Mouse (Mus musculus): ENCODE data around the gene Szt2.

Szt2 gene

GRCm38 (mm10) chr4:118409142-118409900 is at the start of gene Szt2, which contains the start of gene Med8:
Gene Szt2 (minus strand): TSS chr4:118409273.
Gene Med8 (plus strand): TSS chr4:118409337.
- DNase-seq (ENCODE audit: low spot score), result peak; percentile 89

GRCm38 (mm10) chr4:118457345-118457975 is 48.4 kb upstream of the Szt2 start, which contains the start of gene Mpl:
Gene Mpl (minus strand): TSS chr4:118457513.
- DNase-seq (ENCODE audit: low spot score), result no peak

DNA sequence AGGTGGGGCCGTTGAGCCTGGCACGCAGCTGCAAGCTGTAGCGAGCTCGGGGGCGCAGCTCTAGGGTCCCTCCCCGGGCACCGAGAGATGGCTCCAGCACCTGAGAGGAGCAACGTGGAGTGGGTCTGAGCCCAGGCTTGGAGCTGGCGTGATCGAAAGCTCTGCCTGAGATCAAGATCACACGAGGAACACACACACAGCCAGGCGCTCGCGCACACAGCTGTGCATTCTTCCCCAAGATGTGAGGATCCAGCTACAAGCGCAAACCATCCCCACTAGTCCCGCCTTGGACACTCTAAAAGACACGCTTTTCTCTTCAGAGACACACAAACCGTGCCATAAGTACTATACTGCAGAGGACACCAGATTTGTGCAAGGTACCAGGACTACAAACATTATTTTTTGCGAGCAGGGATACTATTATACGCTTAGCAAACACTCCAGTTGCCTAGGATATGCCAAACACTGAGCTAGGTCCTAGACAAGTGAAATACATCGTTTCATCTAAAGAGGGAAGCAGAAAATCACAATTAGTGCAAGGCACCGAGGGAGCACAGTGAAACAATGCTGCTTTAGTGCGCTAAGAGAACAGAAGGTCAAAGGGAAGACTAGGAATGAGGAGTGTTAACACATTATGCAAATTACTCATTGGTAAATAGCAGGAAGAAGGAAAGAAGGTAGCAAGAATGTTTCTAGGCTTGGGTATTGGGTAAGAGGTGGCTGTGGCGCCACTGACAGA is 37.5 kb upstream of the Szt2 start:
- no peak for DNase-seq (ENCODE audit: low spot score)

GRCm38 (mm10) chr4:118445781-118446414 is 36.8 kb upstream of the Szt2 start:
- DNase-seq (ENCODE audit: low spot score), result peak; percentile 58

DNA sequence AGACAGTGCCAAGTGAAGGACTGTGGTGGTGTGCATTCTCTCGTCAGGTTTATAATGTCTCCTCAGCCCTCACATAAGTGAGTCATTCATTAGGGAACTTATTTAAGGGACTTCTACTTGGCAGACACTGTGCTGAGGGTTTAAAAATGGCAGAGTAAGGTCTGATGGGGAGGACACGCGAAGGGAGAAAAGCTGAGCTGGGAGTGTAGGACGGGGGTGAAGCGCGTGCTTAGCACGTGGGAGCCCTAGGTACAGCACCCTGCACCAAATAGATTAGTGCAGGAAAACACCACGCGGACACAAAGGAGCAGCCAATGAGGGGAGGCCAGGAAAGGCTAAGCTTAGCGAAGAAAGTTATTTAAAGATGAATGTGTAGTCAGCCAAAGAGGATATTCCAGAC is 36.0 kb upstream of the Szt2 start:
- DNase-seq (ENCODE audit: low spot score), result no peak

GRCm38 (mm10) chr4:118437829-118438253 is 28.8 kb upstream of the Szt2 start:
- DNase-seq (ENCODE audit: low spot score), result peak; percentile 50

GRCm38 (mm10) chr4:118436820-118437603 is 27.9 kb upstream of the Szt2 start, which contains the start of gene Cdc20:
Gene Cdc20 (minus strand): TSS chr4:118437352.
- peak; percentile 93 for DNase-seq (ENCODE audit: low spot score)

DNA sequence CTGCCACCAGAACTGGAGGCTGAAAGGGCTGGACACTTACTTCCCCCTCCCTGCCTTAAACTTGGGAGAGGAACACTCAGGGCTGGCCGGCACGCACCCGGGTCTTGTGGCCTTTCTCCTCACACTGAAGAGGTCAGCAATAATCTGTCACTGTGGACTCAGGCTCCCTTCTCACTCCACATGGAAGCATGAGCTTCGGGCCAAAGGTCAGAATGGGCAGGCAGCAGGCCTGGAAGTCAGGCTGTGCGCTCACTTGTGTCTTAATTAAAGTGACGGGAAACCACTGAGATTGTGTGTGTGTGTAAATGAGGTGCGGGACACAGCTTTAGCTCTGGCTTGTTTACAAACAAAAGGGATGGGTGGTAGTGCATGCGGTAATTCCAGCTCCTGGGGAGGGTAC is 23.3 kb upstream of the Szt2 start:
- DNase-seq (ENCODE audit: low spot score), result no peak

DNA sequence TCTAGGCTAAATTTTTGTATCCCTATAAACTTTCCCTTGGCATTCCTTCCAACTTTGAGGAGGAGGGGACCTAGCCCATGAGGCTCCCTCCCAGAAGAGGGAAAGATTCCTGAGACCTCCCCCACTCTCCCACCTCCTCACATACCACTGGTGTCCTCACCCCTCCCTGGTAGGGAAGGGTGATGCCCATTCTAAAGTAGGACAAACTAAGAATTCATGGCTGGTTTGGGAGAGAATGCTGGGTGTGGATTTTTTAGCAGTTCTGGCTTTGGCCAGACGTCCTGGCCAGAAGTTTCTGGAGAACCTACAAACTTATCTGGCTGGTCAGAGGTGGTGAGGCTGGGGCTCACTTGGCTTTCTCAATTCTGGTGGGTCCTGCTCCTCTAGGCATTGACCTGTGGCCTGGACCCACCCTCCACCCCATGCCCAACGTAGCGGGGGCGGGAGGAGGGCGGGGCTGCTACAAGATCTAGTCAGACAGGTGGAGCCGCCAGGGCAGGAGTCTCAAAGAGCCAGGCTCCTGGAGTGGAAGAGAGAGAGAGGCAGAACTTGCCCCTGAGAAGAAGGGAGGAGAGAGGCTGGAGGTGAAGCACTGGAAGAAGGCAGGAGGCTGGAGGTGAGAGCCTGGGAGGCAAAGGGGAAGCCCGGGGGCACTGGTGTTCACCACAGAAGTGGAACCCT is 20.3 kb upstream of the Szt2 start:
- DNase-seq (ENCODE audit: low spot score), result no peak

- DNase-seq (ENCODE audit: low spot score), result no peak
Measured at GRCm38 (mm10) chr4:118428531-118429214, 19.6 kb upstream of the Szt2 start.

- DNase-seq (ENCODE audit: low spot score), result peak; percentile 92
Measured at GRCm38 (mm10) chr4:118427768-118428451, 18.8 kb upstream of the Szt2 start, which contains the start of gene Elovl1. Gene Elovl1 (plus strand): TSS chr4:118428093.

- no peak for DNase-seq (ENCODE audit: low spot score)
Measured at GRCm38 (mm10) chr4:118427415-118427767, 18.3 kb upstream of the Szt2 start.

GRCm38 (mm10) chr4:118425374-118425773 is 16.3 kb upstream of the Szt2 start:
- no peak for DNase-seq (ENCODE audit: low spot score)

DNA sequence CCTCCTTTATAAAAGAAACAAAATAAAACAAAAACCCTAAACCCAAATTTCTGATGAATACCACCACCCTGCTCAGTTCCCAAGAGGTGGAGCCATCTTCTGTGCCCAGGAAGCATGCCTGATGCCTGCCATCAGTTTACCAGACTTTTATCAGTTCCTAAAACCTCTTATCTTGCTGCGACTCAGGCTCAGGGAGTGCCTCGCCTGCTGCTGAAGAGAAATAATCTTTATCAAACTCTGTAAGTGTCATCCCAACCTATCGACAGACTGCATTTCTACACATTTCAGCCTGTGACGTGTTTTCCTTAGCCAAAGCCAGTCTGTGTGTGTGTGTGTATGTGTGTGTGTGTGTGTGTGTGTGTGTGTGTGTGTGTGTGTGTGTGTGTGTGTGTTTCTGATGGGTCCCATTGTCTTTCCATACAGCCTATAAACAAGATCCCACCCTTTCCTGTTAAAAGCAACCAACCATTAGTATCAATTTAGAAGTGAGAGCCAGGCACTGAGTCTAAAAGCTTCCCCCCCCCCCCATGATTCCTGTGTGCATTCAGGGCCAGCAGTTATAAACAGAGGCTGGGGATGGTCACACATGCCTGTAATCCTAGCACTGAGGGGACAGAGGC is 15.6 kb upstream of the Szt2 start:
- no peak for DNase-seq (ENCODE audit: low spot score)

- DNase-seq (ENCODE audit: low spot score), result no peak
Measured at GRCm38 (mm10) chr4:118421384-118421783, 12.3 kb upstream of the Szt2 start.

GRCm38 (mm10) chr4:118417112-118417797 is 8.2 kb upstream of the Szt2 start:
- DNase-seq (ENCODE audit: low spot score), result no peak

DNA sequence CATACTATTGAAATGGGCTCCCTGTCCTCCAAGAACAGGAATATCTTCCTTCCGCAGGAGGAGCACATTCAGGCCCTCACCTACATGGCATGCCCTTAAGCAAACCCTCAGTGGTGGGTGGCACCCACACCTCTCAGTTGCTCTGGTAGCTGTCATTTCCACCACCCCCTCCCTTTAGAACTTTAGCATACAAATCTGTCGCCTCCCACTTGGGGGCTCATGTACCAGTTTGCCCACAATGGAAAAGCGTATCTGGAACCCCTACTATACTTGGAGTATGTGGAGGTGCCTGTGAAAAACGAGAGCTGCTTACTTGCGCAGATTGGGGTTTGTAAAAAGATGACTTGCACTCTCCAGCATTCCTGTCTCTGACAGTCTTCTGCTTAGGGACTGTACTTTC is 7.3 kb upstream of the Szt2 start:
- DNase-seq (ENCODE audit: low spot score), result no peak

- DNase-seq (ENCODE audit: low spot score), result no peak
Measured at GRCm38 (mm10) chr4:118415779-118416178, 6.7 kb upstream of the Szt2 start.

DNA sequence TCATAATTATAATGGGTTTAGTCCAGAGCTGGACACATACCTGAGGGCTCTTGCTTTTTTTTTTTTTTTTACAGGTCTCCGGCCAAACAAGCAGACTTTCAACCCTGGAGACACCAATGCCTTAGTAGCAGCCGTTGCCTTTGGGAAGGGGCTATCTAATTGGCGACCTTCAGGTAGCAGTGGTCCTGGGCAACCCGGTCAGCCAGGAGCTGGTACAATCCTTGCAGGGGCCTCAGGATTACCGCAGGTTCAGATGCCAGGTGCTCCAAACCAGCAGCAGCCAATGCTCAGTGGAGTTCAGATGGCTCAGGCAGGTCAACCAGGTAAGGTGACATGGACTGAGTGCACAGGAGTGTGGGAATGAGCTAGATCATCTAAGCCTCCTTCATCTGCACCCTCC is 4.5 kb upstream of the Szt2 start:
- DNase-seq (ENCODE audit: low spot score), result no peak
